Mouse (Mus musculus): ENCODE data around the gene Ccna2. TPM values are rescaled to one million over a fixed set of nuclear protein-coding genes. Genes with fewer than 3 reads are reported as not detected.

The Ccna2 gene
- polyA plus RNA-seq, 1 experiment from 2014 or later = 90.1 TPM

- Histone ChIP-seq H3K27ac (replicated peaks) (no peak overlapping the region), H3K4me1 (peaks cover 21% of the 10 kb centered on the region), H3K4me3 (no peak overlapping the region), H3K9ac (replicated peaks) (no peak overlapping the region), H3K36me3 (no peaks in the 10 kb centered on the region), H3K9me3 (no peaks in the 10 kb centered on the region), H3K4me2 (replicated peaks) (no peak overlapping the region), H3K27me3 (no peaks in the 10 kb centered on the region)
- WGBS = 19% methylated on average over 2 of the region's 2 CpGs
- peak; percentile 32; the same call in 1 of the 2 replicates for ATAC-seq (replicated peaks)
These were observed 40.7 kb downstream of the Ccna2 start for GRCm38 (mm10) chr3:36531242-36531641.

- H3K27me3 ChIP-seq = no peaks in the 10 kb centered on the region
- H3K4me2 ChIP-seq (replicated peaks) = no peak overlapping the region
- ATAC-seq (replicated peaks) = peak; percentile 59
- 73% methylated on average over 5 of the region's 5 CpGs for WGBS
- peaks cover 21% of the 10 kb centered on the region for H3K4me1 ChIP-seq
- no peak overlapping the region for H3K4me3 ChIP-seq
- no peak overlapping the region for H3K9ac ChIP-seq (replicated peaks)
- H3K36me3 ChIP-seq = no peaks in the 10 kb centered on the region
- no peaks in the 10 kb centered on the region for H3K9me3 ChIP-seq
- H3K27ac ChIP-seq (replicated peaks) = no peak overlapping the region
These were observed 41.2 kb downstream of the Ccna2 start for GRCm38 (mm10) chr3:36530781-36531180.

GRCm38 (mm10) chr3:36530345-36530744 lies 41.6 kb downstream of the Ccna2 start:
- H3K27me3 ChIP-seq = no peaks in the 10 kb centered on the region
- H3K36me3 ChIP-seq = no peaks in the 10 kb centered on the region
- H3K4me1 ChIP-seq = peaks cover 21% of the 10 kb centered on the region
- peak; percentile 89 for ATAC-seq (replicated peaks)
- no peaks in the 10 kb centered on the region for H3K9me3 ChIP-seq
- no peak overlapping the region for H3K27ac ChIP-seq (replicated peaks)
- 66% methylated on average over 6 of the region's 6 CpGs for WGBS
- H3K4me3 ChIP-seq = no peak overlapping the region
- H3K4me2 ChIP-seq (replicated peaks) = no peak overlapping the region
- no peak overlapping the region for H3K9ac ChIP-seq (replicated peaks)

GRCm38 (mm10) chr3:36524466-36524865 lies 47.5 kb downstream of the Ccna2 start:
- ATAC-seq (replicated peaks) = no peak
- Histone ChIP-seq H3K27ac (replicated peaks) (no peak overlapping the region), H3K4me1 (peaks cover 5% of the 10 kb centered on the region), H3K27me3 (no peaks in the 10 kb centered on the region), H3K4me3 (no peak overlapping the region), H3K9ac (replicated peaks) (no peak overlapping the region), H3K4me2 (replicated peaks) (no peak overlapping the region), H3K36me3 (no peaks in the 10 kb centered on the region), H3K9me3 (no peaks in the 10 kb centered on the region)
- WGBS = 88% methylated on average over 3 of the region's 3 CpGs

GRCm38 (mm10) chr3:36522137-36522536 lies 49.8 kb downstream of the Ccna2 start:
- no peaks in the 10 kb centered on the region for H3K36me3 ChIP-seq
- no peak overlapping the region for H3K4me3 ChIP-seq
- WGBS = 6% methylated on average over 4 of the region's 4 CpGs
- peaks cover 5% of the 10 kb centered on the region for H3K4me1 ChIP-seq
- no peaks in the 10 kb centered on the region for H3K27me3 ChIP-seq
- no peak overlapping the region for H3K9ac ChIP-seq (replicated peaks)
- no peak for ATAC-seq (replicated peaks)
- H3K27ac ChIP-seq (replicated peaks) = no peak overlapping the region
- no peaks in the 10 kb centered on the region for H3K9me3 ChIP-seq
- peak overlapping the region; percentile 97 for H3K4me2 ChIP-seq (replicated peaks)

- peak within 1 kb of the TSS; percentile 97 for H3K4me2 ChIP-seq (replicated peaks)
- no peaks in the 10 kb centered on the region for H3K27me3 ChIP-seq
- peak within 1 kb of the TSS; percentile 55 for H3K4me3 ChIP-seq
- H3K4me1 ChIP-seq = peaks cover 5% of the 10 kb centered on the region
- H3K9ac ChIP-seq (replicated peaks) = peak within 1 kb of the TSS; percentile 44
- no peaks in the 10 kb centered on the region for H3K9me3 ChIP-seq
- no peak within 1 kb of the TSS for H3K27ac ChIP-seq (replicated peaks)
- H3K36me3 ChIP-seq = no peaks in the 10 kb centered on the region
- ATAC-seq (replicated peaks) = peak; percentile 79
- whole genome bisulfite sequencing = under 1% methylated on average over 51 of the region's 51 CpGs
These were observed 50.6 kb downstream of the Ccna2 start, which contains the start of gene Gm11549 for GRCm38 (mm10) chr3:36521073-36522060. TSS of gene Gm11549 (minus strand) at chr3:36521813.

GRCm38 (mm10) chr3:36516196-36516595 lies 55.8 kb downstream of the Ccna2 start:
- Histone ChIP-seq H3K36me3 (no peaks in the 10 kb centered on the region), H3K9me3 (no peaks in the 10 kb centered on the region), H3K9ac (replicated peaks) (no peak overlapping the region), H3K27ac (replicated peaks) (no peak overlapping the region), H3K4me1 (peaks cover 4% of the 10 kb centered on the region), H3K4me2 (replicated peaks) (no peak overlapping the region), H3K27me3 (no peaks in the 10 kb centered on the region), H3K4me3 (no peak overlapping the region)
- no peak for ATAC-seq (replicated peaks)
- WGBS = 90% methylated on average over 9 of the region's 9 CpGs

Other genes with a start within 250 kb of the Ccna2 start
- gene Anxa5, start 96.3 kb downstream of the Ccna2 start, polyA plus RNA-seq (2015; fragmentation: Nextera tagmentation; extraction: Ambion mirVana) = 51.5 and 56.2 TPM in 2 replicates
- gene 1810062G17Rik, start 96.2 kb downstream of the Ccna2 start, polyA plus RNA-seq (2015; fragmentation: Nextera tagmentation; extraction: Ambion mirVana) = 0.20 TPM in 1 of 2 replicates, not detected in the other
- gene Gm11549, start 50.3 kb downstream of the Ccna2 start, polyA plus RNA-seq (2015; fragmentation: Nextera tagmentation; extraction: Ambion mirVana) = 0.36 and 0.43 TPM in 2 replicates
- 84.6 and 86.7 TPM in 2 replicates for gene Exosc9, start 19.5 kb downstream of the Ccna2 start, polyA plus RNA-seq (2015; fragmentation: Nextera tagmentation; extraction: Ambion mirVana)
- gene Bbs7, start 41.3 kb upstream of the Ccna2 start, polyA plus RNA-seq (2015; fragmentation: Nextera tagmentation; extraction: Ambion mirVana) = 19.8 and 20.1 TPM in 2 replicates
- 4.0 and 5.5 TPM in 2 replicates for gene Trpc3, start 118.0 kb upstream of the Ccna2 start, polyA plus RNA-seq (2015; fragmentation: Nextera tagmentation; extraction: Ambion mirVana)

All from forebrain, embryonic 15.5 days (tissue).